Mouse (Mus musculus): Measurements from ENCODE around the gene Sgsm1. TPM values are rescaled to one million over a fixed set of nuclear protein-coding genes. Genes with fewer than 3 reads are reported as not detected.

The Sgsm1 gene
- polyA plus RNA-seq, 2 experiments from 2014 or later = not detected

DNA sequence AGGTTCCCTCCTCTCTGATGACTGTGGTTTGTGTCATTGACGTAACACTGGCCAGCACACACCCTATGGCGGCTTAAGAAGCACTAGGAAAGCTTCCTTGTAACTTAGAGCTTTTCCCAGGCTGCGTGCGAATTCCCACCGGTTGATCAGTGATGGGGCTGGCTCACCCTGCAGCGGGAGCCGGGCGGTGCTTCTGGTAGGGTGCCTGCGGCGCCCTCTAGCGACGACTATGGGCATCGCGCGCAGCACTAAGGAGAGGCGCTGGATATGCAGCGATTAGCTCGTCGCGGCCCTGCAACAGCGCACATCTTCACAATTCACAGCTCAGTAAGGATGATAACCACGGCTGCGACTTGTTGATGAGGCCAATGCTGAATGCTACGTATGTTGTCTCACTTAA lies 3.4 kb upstream of the Sgsm1 start:
- ATAC-seq = no peak

DNA sequence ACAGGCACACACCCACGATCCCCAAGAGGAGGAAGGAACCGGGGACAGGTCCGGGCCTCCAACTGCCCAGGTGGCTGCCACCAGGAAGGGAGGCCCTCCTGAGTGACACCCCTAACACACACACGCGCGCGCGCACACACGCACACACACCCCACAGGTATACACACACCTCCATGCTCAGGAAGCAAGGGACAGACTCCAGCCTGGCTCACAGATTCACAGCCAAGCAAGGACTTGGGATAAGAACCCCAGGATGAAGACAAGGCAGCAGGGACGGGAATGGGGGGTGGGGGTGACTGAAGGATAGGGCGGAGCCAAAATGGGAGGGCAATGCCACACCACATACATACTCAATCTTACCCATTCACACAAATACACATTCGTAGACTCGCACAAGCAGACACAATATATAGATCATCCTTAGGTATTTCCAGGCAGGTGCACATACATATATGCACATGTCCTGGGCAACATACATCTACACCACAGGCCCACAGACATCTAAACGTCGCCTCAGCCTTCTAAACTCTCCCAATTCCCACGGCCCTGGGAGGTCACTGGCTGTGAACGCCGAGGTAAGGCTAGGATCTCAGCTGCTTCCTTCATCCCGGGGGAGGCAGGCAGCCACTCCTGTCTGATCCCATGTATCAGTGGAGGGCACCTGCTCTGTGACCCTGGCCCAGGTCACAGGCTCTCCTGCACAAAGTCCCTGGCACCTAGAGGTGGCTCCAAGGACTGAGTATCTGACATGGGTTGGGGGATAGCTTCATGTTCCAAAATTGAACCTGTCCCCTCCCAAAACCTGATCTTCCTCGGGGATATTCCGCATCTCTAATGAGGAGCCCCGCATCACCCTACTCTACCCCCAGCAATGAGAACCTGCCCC lies 852 bp downstream of the Sgsm1 start:
- no peak for ATAC-seq

DNA sequence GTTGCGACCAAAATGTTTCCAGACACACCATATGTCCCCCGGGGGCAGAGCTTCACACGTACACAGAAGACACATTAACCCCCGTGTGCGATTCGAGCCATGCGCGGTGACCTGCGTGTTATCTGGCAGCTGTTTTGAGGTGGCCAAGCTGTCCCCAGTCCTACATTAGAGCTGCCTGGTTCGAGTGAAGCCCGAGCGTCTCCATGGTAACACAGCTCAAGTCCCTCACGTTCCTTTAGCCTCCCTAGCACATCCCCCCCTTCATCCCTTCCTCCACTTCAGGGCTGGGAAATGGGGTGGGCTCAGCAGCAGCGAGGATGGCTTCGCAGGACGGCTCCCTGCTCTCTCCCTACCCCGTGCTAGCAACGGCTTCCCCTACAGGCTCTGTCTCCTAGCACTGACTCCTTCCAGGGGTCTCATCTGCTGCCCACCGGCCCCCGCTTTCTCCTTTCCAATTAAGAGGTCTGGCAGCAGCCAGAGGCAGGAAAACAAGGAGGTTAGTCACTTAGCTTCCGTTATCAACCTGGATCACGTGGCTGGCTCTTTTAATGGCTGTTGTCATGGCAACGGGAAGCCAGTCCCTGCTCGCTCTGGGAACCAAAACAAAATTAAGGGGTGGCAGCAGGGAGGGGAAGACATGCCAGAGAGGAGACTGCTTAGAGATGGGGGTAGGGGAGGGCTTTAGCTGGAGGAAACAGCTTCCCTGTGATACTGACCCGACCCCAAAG lies 3.7 kb downstream of the Sgsm1 start:
- no peak for ATAC-seq

DNA sequence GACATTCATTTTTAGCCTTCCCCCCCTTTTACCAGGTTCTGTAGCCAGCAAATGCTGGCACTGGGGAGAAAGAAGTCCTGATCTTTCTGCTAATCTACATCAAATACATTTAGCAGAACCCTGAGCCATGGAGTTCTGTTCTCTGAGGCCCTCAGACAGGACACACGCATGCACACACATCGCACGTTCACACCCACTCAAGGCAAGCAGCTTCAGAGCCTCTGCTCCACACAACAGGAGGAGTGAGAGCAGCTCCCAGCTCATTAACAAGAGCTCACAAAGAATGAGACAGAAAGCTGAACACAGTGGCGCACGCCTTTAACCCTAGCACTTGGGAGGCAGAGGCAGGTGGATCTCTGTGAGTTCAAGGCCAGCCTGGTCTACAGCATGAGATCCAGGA lies 6.1 kb downstream of the Sgsm1 start:
- ATAC-seq = no peak

DNA sequence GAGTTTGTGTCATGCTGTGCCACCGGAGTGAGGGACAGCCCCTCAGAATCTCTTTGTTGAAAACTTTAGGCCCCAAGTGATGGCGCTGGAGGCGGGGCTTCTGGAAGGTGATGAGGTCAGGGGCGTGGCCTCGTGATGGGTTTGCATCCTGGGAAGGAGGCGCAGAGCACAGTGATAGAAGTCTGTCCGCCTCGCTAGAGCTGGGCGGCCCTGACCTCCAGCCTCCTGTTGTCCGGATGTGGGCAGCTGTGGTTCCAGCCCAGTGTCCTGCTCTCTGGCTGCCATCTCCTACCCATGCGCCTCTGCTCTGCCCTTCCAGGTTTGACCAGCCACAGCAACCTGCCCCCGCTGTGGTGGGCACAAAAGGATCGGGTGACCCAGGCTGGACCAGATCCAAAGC lies 8.7 kb downstream of the Sgsm1 start:
- no peak for ATAC-seq

DNA sequence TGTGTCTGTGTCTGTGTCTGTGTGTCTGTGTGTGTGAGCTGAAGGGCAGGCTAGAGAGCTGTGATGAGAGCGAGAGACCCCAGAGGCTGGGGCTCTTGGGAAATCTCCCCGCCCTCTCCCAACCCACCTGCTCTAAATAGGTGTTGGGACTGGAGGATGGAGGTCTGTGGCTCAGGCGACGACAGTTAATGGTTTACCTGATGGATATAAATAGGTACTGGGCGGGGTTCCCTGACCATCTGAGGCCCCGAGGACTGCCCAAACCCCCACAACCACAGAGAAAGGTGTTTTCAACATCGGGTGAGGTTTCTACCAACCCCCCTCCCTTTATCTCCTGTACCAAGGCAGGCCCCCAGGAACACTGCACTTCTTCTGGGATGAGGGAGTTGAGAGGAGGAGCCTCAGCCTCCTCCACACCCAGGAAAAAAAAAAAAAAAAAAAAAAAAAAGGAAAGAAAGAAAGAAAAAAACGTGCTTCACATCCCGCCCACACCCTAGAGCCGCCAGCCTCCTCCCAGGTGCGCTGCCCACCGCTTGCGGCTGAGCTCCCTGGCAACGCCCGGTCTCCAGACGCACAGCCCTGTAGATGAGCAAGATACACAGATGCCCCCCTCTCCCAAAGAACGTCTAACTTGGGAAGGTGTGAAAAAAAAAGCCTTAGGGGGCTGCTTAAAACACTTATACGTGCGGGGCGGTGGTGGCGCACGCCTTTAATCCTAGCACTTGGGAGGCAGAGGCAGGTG lies 10.3 kb downstream of the Sgsm1 start:
- no peak for ATAC-seq

DNA sequence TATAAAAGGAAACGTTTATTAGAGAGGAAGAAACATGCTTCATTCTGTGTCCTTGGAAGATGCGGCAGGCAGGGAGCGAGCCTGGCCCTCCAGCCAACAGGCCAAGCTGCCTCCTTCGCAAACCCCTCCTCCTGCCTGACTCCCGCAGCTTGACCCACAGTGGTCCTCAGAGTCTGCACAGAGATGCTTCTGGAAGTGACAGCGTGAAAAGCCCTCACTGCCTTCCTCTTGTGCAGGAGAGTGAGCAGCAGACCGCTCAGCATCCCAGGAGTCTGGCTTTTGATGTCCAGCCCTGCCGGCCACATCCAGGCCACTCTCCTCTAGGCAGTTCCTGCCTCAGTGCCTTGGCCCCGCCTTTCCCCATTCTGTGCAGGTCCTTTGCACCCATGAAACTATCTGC lies 11.2 kb downstream of the Sgsm1 start:
- ATAC-seq = no peak

DNA sequence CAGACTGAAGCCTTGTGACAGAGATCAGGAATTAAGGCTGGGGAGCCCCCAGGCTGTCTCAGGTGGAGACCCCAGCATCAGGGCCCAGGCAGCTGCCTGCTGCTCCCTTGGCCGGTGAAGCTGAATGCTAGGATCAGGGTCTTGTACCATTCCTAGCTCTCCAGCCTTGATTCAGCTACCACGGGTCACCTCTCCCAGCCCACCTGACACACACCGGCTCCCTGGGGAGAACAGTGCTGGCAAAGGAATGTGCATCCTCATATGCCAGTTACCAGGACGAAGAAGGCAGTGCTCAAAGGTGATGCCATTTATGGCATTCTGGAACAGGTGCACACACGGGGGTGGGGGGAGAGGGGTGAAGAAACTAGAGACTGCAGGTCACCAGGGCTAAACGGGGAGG lies 11.8 kb downstream of the Sgsm1 start:
- ATAC-seq = no peak

DNA sequence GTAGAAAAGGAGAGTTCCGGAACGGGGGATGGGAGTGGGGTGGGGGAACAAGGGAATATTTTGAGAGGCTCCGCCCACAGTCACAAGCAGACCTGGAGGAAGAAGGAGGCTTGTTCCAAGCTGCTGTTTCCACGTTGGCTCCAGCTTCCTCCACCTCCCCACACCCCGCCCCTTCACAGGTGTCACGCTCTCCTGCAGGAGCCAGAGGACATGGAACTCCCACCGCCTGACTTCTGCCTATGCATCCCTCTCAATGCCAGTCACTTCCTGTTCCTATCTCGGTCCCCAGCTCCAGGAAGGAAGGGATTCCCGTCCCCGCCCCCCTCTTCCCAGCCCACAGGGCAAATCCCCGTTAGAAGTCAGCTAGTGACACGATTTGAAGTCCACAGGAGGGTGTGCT lies 12.5 kb downstream of the Sgsm1 start:
- no peak for ATAC-seq

DNA sequence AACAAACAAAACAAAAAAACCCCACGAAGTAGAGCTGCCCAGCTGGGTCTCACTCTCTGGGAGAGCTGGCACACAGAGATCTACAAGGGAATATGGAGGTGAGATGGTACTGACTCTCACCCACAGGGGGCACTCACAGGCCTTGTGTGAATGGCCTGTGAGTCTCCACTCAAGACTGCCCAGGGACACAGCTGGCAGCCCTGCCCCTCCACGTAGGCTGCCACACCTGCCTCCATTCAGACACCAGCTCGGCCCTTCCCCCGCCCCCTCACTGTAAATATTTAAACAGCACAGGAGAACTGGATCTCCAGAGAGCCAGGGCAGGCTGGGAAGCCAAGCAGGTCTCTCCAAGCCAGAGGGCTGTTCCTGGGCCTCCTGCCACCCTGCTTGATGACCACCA lies 14.8 kb downstream of the Sgsm1 start:
- ATAC-seq = no peak

DNA sequence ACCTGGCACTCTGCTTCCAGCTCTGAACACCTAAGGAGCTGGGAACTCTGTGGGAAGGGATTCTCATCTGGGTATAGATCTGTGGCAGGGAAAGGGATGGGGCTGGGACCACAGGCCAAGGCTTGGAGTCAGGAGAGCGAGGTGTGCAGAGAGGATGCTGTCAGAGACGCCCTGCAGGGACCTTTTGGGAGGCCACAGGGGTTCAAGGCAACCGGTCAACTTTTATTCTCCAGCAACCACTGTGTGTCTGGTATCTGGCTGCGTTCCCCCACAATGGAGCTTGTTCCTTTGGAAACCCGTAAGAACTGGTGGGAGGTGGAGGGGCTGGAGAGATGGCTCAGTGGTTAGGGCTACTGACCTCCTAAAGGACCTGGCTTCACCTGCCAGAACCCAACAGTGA lies 16.0 kb downstream of the Sgsm1 start:
- ATAC-seq = no peak

DNA sequence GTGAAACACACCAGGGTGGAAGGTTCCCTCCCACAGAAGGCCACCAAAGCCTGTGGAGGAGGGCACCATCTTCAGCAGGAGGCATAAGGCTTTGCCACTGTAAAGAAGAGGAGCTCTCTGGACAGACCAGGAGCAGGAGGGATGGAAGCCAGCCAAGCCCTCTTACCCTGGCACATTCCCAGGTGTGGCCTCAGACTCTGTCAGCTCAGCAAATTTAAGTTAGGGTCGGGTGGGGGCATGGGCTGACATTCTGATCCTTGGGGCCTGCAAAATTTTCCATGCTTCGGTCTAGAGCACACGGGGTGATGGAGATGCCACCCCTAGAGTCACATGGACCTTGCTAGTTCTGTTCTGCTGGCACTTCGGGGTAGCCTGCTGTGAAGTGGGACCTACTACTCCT lies 17.1 kb downstream of the Sgsm1 start:
- ATAC-seq = no peak

DNA sequence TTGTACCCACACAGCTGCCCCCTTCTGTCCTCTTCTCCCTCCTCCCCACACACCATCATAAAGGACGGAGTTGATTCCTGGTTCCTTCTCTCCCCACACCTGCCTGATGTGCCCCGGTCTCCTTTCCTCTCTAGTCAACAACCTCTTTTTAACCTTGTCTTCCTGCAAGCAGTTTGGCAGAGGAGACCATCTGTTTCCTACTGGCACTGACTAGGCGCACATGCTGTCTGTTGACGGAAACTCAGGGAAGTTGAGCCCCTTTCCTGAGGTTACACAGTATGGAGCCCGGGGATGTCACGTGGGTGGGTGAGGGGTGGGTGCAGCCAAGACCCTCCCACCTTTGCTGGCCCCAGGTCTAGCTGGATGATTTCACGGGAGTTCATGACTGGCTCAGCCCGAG lies 17.8 kb downstream of the Sgsm1 start:
- ATAC-seq = no peak

DNA sequence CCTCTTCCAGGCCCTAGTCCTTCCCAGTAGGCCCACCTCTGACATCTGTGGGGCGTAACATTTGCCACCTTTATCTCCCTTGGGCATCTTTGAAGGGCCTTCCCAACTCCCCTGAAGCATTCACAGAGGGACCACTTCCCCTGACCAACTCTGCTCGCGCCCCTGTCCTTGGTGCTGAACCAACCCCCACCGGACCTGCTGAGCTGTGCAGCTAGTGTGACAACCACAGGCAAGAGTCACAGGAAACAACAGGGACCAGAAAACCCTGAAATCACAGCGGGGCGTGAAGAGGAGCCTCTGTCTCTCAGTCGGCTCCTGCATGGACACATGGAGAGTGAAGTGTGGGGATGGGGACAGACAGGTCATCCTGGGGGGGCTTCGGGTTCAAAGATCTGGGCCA lies 18.4 kb downstream of the Sgsm1 start:
- no peak for ATAC-seq

DNA sequence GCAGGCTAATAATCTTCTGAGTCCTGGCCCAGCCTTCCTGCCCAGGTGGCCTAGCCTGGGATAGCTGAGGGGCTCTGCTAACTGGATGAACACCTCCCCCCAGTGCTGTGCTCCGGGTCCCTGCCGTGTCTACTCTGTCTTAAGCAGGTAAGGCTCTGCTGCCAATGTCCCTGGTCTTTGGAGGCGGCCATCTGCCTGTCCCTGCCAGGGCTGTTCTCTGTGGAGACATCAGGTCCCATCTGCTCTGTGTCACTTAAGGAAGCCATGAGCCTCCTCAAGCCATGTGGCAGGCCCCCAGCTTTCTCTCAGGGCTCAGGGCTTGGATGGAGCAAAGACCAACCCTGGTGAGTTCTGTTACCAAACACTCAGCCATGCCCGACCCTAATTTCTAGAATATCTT lies 19.5 kb downstream of the Sgsm1 start:
- ATAC-seq = no peak

DNA sequence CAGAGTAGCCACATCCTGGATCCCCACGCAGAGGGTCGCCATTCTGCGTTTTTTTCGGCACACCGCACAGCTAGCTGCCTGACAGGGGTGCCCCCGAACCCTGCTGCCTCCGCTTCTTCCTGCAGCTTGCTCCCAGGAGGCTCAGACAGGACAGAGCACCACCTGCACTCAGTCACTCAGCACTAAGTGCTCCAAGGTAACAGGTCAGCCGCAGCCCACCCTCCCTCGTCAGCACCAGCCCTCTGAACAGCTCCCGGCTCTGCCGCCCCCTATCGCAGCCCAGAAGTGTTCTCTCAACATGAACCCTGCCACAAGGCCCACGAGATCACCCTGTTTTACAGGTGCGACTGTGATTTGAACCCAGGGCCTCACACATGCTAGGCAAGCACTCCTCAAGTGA lies 20.4 kb downstream of the Sgsm1 start:
- no peak for ATAC-seq

DNA sequence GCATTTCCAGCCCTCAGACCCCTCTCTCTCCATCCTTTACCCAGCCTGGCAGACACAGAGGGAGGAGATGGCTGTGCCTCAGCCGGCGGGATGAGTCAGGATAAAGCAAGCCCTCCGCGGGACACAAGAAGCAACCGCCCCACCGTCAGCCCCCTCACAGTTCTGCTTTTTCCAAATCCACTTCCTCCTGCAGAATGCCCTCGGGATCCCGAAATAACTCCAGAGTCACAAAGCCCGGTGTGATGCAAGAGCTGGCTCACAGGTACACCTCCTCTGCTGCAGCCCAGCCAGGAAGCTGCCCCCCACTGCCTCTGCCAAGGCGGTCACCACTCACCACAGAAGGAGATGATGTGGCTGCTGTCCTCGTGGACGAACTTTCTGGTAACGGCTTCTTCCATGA lies 22.1 kb downstream of the Sgsm1 start:
- no peak for ATAC-seq

DNA sequence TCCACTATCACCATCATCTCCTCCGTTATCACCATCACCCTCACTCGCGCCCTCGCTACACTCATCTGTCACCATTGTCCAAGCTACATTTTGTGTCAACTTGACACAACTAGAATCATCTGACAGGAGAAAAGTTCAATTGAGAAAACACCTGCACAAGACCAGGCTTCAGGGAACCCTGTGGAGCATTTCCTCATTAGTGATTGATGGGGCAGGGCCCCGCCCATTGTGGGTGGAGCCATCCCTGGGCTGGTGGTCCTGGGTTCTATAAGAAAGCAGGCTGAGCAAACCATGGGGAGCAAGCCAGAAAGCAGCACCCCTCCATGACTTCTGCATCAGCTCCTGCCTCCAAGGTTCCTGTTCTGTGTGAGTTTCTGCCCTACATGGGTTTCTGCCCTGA lies 22.8 kb downstream of the Sgsm1 start:
- no peak for ATAC-seq

DNA sequence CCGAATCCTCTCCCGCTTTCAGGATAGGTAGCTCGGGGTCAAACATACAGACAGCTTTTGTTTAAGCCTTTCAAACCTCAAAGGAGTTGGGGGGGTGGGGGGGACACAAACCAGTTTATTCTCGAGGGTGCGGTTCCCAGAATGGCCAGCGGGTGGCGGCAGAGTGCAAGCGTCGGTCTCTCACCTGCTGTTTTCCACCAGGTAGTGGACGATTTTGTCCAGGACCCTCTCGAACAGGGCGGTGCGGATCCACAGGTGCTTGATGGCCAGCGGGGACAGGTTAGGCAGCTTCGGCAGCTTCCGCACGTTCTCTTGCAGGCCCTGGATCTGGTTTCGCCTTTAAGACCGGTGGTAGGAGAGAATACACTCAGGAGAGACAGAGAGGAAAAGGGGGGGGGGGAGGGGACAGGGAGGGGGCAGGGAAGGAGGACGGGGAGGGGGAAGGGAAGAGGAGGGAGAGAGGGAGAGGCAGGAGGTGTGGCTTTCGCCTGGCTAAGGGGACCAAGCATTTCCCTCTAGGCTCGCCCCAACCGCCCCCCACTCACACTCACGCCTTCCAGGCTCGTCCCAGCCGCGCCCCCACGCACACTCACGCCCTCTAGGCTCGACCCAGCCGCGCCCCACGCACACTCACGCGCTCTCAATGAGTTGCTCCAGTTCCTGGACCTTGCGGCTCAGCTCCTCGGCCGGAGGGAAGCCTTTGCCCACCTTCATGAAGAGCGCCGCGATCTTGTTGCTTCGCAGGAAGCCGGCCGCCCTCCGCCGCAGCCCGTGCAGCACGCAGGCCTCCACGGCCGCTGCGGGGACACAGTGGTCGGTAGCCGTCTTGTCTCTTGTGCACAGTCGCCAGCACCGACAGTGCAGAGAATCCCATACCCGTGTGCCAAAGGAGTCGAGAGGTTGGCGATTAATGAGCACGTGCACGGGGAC lies 23.7 kb downstream of the Sgsm1 start:
- no peak for ATAC-seq

DNA sequence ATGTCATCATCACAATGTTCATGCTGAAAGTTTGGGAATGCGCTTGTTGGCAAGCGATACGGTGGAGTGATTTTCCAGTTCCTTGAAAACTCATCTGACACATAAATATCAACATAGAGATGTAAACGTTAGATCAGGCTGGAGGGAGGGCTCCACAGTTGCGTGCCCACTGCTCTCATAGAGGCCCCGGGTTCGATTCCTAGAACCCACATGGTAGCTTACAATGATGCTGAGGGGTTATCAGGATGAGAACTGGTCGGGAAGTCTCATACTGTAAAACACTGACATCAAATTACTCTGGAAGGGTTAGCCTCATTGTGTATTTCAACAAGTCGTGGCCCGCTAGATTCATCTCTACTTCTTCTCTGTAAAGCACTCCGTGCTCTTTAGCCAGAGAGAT lies 24.5 kb downstream of the Sgsm1 start:
- no peak for ATAC-seq

DNA sequence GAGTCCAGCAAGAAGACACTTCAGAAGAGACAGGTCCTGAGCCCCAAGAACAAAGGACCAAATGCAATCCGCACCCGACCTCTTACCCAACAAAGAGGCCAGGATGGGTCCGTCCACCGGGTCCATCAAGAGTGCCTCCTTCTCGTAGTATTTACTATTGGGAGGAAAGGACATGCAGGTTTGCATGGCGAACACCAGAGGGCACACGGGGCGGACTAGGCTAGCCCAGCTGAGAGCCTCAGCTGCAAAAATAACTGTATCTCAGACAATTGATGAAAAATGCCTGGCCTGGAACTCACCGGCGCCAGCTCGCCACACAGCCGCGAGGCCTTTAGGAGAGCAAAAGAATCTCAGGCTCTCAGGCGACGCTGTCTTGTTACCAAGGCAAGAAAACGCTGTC lies 25.0 kb downstream of the Sgsm1 start:
- ATAC-seq = no peak

DNA sequence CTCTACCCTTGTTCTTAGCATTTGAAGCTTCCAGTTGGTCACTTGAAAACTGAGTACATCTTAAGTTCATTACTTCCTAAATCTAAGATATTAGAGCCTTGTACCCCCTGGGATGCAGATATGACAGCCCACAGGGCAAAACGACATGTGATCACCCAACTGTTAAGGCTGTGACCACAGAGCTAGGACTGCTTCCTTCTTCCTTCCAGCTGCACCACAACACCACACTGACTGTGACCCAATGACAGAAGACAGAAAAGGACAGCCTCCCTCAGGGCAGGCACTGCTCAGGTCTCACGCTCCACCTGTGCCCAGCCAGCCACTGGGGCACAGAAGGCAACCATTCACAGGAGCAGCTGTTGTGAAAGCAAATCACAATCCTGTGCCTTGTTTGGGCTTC lies 26.9 kb downstream of the Sgsm1 start:
- no peak for ATAC-seq

DNA sequence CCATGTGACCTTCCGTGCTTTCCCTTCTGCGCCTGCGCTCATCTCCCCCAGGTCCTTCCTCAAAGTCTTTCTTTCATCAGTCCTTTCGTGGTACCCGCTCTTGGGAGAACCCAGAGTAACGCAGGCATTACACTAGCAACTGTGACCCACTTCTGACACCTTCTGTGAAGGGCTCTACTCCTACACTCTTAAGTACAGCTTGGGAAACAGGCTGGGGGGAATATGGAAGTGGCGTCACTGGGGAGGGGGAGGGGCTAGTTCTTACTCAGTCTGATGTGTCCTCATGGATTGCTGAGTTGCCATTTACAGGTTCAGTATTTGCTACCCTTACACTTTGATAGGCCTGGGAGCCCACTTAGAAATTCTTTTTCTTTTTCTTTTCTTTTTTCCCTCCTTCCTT lies 29.0 kb downstream of the Sgsm1 start:
- no peak for ATAC-seq

All from CD4-positive, CD25-positive, alpha-beta regulatory T cell, adult 4 months (primary cell).